Mouse (Mus musculus) ES-E14 (cell line): Measurements from ENCODE around the gene Tmsb15a. TPM values are rescaled to one million over a fixed set of nuclear protein-coding genes. Genes with fewer than 3 reads are reported as not detected.
A peak's percentile ranks its signal among the peaks of the same experiment; 100 is the strongest.

Experiments used
- DNase-seq: peaks from one replicate; pipeline ENCODE4 v3.0.0-alpha.2; 2013; ENCODE audit warnings: low read depth, low spot score
- H3K27ac ChIP-seq: 2 replicates; pipeline ENCODE4 v1.5.1; 2012; ENCODE audit warnings: low read depth, mild to moderate bottlenecking, low read length, moderate library complexity, mixed read lengths; ENCODE audit not compliant: poor library complexity, insufficient read depth, severe bottlenecking
- H3K36me3 ChIP-seq: 2 replicates; pipeline ENCODE4 v1.6.1; 2012; ENCODE audit warnings: mild to moderate bottlenecking, low read length, moderate library complexity, mixed read lengths; ENCODE audit not compliant: control insufficient read depth, poor library complexity, insufficient read depth, severe bottlenecking
- H3K4me1 ChIP-seq, 2 experiments: fragments of 150-350 bp in 1 of 2; sonication (generic) in 1 of 2; 2 replicates each; pipeline ENCODE4 v1.6.1; 2012; ENCODE audit warnings: low read length in 2 of 2, mild to moderate bottlenecking in 1 of 2, mixed read lengths in 1 of 2; ENCODE audit not compliant: control insufficient read depth in 2 of 2, insufficient read depth in 2 of 2, poor library complexity in 1 of 2
- H3K4me3 ChIP-seq, 2 experiments: fragments of 150-350 bp in 1 of 2; sonication (generic) in 1 of 2; 2 replicates each; pipeline ENCODE4 v1.5.1; 2012; ENCODE audit warnings: low read length in 2 of 2, low read depth in 1 of 2, mild to moderate bottlenecking in 1 of 2, mixed read lengths in 1 of 2; ENCODE audit not compliant: insufficient read depth in 1 of 2, poor library complexity in 1 of 2, severe bottlenecking in 1 of 2
- H3K9ac ChIP-seq: 2 replicates; pipeline ENCODE4 v1.6.1; 2012; ENCODE audit warnings: low read depth, mild to moderate bottlenecking, low read length, mixed read lengths; ENCODE audit not compliant: poor library complexity, insufficient read depth, severe bottlenecking
- H3K9me3 ChIP-seq: fragments of 150-350 bp; sonication (generic); 2 replicates; pipeline ENCODE4 v1.6.1; 2012; ENCODE audit warnings: low read depth, mild to moderate bottlenecking, low read length; ENCODE audit not compliant: control insufficient read depth, insufficient read depth
- CHD2 ChIP-seq: IDR thresholded peaks from 2 replicates; pipeline ENCODE4 v1.6.1; 2014; ENCODE audit warnings: mild to moderate bottlenecking, low read depth, low read length, inconsistent platforms
- HCFC1 ChIP-seq: IDR thresholded peaks from 2 replicates; pipeline ENCODE4 v1.6.1; 2012; ENCODE audit warnings: low read length, inconsistent platforms, borderline replicate concordance; ENCODE audit not compliant: insufficient read depth
- MAFK ChIP-seq: IDR thresholded peaks from 2 replicates; pipeline ENCODE4 v1.6.1; 2014; ENCODE audit warnings: mild to moderate bottlenecking, low read depth, low read length, inconsistent platforms; ENCODE audit not compliant: insufficient read depth
- ZC3H11A ChIP-seq: IDR thresholded peaks from 2 replicates; pipeline ENCODE4 v1.6.1; 2012; ENCODE audit warnings: low read depth, mild to moderate bottlenecking, inconsistent platforms, low read length, borderline replicate concordance
- ZNF384 ChIP-seq: IDR thresholded peaks from 2 replicates; pipeline ENCODE4 v1.6.1; 2012; ENCODE audit warnings: low read depth, low read length, inconsistent platforms
- in situ Hi-C, 2 experiments: fragments of 600-800 bp; cut with MboI; formaldehyde crosslinking; loops; one replicate each; pipeline ENCODE4 v1.15.1; 2025; ENCODE audit warnings: low sequenced_read_pairs in 2 of 2, inconsistent platforms in 1 of 2; ENCODE audit not compliant: unreplicated experiment in 2 of 2
- total RNA-seq: library from RNA; depleted of rRNA; stranded (reverse); fragments of 300-350 nt; gene quantifications from 2 replicates; pipeline ENCODE4 v1.2.3, GENCODE M21; 2012; rRNA removed

The Tmsb15a gene
- total RNA-seq, 1 experiment = 1.2 TPM

- Histone ChIP-seq H3K9ac (no peak overlapping the region), H3K4me1 (no peaks in the 10 kb centered on the region), H3K36me3 (no peaks in the 10 kb centered on the region), H3K9me3 (no peaks in the 10 kb centered on the region), H3K4me3 (no peak overlapping the region), H3K27ac (no peak overlapping the region)
- in situ Hi-C loops = no loop called here
- no peak for DNase-seq
- TF ChIP-seq MAFK = peak; percentile 79
- TF ChIP-seq HCFC1 = no peak
- TF ChIP-seq ZNF384 = no peak
- TF ChIP-seq ZC3H11A = no peak
Measured at GRCm38 (mm10) chrX:135703111-135703510, 21.9 kb downstream of the Tmsb15a start.

GRCm38 (mm10) chrX:135693633-135694032 lies 31.4 kb downstream of the Tmsb15a start, which contains the start of gene Tcp11x2:
Tcp11x2 (minus strand) TSS chrX:135693790.
- no peak within 1 kb of the TSS for H3K4me3 ChIP-seq
- TF ChIP-seq HCFC1 = no peak
- no peak for TF ChIP-seq ZNF384
- no peak for TF ChIP-seq ZC3H11A
- no peak for TF ChIP-seq MAFK
- no peak for TF ChIP-seq CHD2
- H3K27ac ChIP-seq = no peak within 1 kb of the TSS
- no peak within 1 kb of the TSS for H3K9ac ChIP-seq
- in situ Hi-C loops = no loop called here
- no peaks in the 10 kb centered on the region for H3K4me1 ChIP-seq
- H3K9me3 ChIP-seq = no peaks in the 10 kb centered on the region
- no peaks in the 10 kb centered on the region for H3K36me3 ChIP-seq
- no peak for DNase-seq

- no peak overlapping the region for H3K4me3 ChIP-seq
- in situ Hi-C loops = no loop called here
Measured at GRCm38 (mm10) chrX:135687802-135688201, 37.3 kb downstream of the Tmsb15a start.

DNA sequence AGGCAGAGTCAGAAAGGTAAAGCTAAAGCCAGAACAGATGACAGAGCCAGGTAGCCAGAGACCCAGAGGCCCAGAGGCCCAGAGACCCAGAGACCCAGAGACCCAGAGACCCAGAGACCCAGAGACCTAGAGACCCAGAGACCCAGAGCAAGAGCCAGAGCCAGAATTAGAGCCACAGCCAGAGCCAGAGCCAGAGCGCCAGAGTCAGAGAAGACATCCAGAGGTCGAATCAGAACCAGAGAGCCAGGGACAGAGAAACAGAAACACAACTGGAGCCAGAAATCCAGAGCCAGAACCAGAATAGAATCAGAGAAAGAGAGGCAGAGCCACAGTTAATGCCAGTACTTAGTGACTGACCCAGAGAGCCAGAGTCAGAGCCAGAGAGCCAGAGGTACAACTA lies 43.2 kb downstream of the Tmsb15a start:
- Histone ChIP-seq H3K27ac (no peak overlapping the region), H3K9me3 (no peaks in the 10 kb centered on the region), H3K9ac (no peak overlapping the region), H3K4me1 (no peaks in the 10 kb centered on the region), H3K36me3 (no peaks in the 10 kb centered on the region), H3K4me3 (no peak overlapping the region)
- no peak for DNase-seq
- in situ Hi-C loops = no loop called here
- no peak for TF ChIP-seq CHD2
- TF ChIP-seq ZNF384 = no peak
- TF ChIP-seq ZC3H11A = no peak
- no peak for TF ChIP-seq HCFC1
- no peak for TF ChIP-seq MAFK

More at GRCm38 (mm10) chrX:135687802-135688201, 37.3 kb downstream of the Tmsb15a start:
- H3K9ac ChIP-seq = no peak overlapping the region
- no peaks in the 10 kb centered on the region for H3K9me3 ChIP-seq
- no peak overlapping the region for H3K27ac ChIP-seq
- no peak for DNase-seq
- H3K4me1 ChIP-seq = no peaks in the 10 kb centered on the region
- H3K36me3 ChIP-seq = no peaks in the 10 kb centered on the region
- no peak for TF ChIP-seq CHD2
- TF ChIP-seq ZC3H11A = no peak
- no peak for TF ChIP-seq ZNF384
- no peak for TF ChIP-seq HCFC1
- TF ChIP-seq MAFK = no peak

Other genes starting within 250 kb of the Tmsb15a start
- gene AV320801, start 230.7 kb downstream of the Tmsb15a start, total RNA-seq = 0.21 and 2.0 TPM in 2 replicates
- 2.8 and 12.7 TPM in 2 replicates for gene Nxf7, start 126.5 kb downstream of the Tmsb15a start, total RNA-seq
- gene Prame, start 97.6 kb downstream of the Tmsb15a start, total RNA-seq = 0.18 TPM in 1 of 2 replicates, not detected in the other
- 0.67 and 0.85 TPM in 2 replicates for gene Tcp11x2, start 31.5 kb downstream of the Tmsb15a start, total RNA-seq
- gene Armcx5, start 17.5 kb upstream of the Tmsb15a start, total RNA-seq = 6.9 and 10.0 TPM in 2 replicates
- 30.7 and 35.3 TPM in 2 replicates for gene Gprasp1, start 17.5 kb upstream of the Tmsb15a start, total RNA-seq
- 8.8 and 15.0 TPM in 2 replicates for gene Bhlhb9, start 72.3 kb upstream of the Tmsb15a start, total RNA-seq
- gene Gprasp2, start 113.8 kb upstream of the Tmsb15a start, total RNA-seq = 11.8 and 16.3 TPM in 2 replicates